Mouse (Mus musculus) 3134 (cell line): ENCODE measurements around the gene P4ha1.
"Not testable (repeated sequence)": the region's sequence is repeated elsewhere in the genome, so short reads cannot be mapped to it uniquely, and the experiment has no call there.

Experiments used
- DNase-seq: peaks from one replicate; pipeline ENCODE4 v3.0.0-alpha.2; 2011; ENCODE audit warnings: low spot score; ENCODE audit not compliant: insufficient read length; ENCODE audit errors: extremely low read depth

The P4ha1 gene

GRCm38 (mm10) chr10:59366746-59367145 lies 43.6 kb downstream of the P4ha1 start:
- DNase-seq: no peak

GRCm38 (mm10) chr10:59367206-59367605 lies 44.1 kb downstream of the P4ha1 start:
- no peak for DNase-seq

- DNase-seq: no peak
Observed at GRCm38 (mm10) chr10:59368729-59369128, 45.6 kb downstream of the P4ha1 start.

- DNase-seq: no peak
Observed at GRCm38 (mm10) chr10:59369426-59369825, 46.3 kb downstream of the P4ha1 start.

GRCm38 (mm10) chr10:59377906-59378305 lies 54.8 kb downstream of the P4ha1 start:
- no peak for DNase-seq

- no peak for DNase-seq
Observed at GRCm38 (mm10) chr10:59378728-59379127, 55.6 kb downstream of the P4ha1 start.

- no peak for DNase-seq
Observed at GRCm38 (mm10) chr10:59379927-59380326, 56.8 kb downstream of the P4ha1 start.

GRCm38 (mm10) chr10:59380411-59380821 lies 57.3 kb downstream of the P4ha1 start:
- no peak for DNase-seq

GRCm38 (mm10) chr10:59381563-59381962 lies 58.5 kb downstream of the P4ha1 start:
- not testable (repeated sequence) for DNase-seq

- DNase-seq: no peak
Observed at GRCm38 (mm10) chr10:59386951-59387350, 63.9 kb downstream of the P4ha1 start.

GRCm38 (mm10) chr10:59389652-59390051 lies 66.6 kb downstream of the P4ha1 start:
- no peak for DNase-seq

- DNase-seq: no peak
Observed at GRCm38 (mm10) chr10:59391907-59392306, 68.8 kb downstream of the P4ha1 start.

- DNase-seq: not testable (repeated sequence)
Observed at GRCm38 (mm10) chr10:59395461-59395860, 72.4 kb downstream of the P4ha1 start, which contains the start of gene Gm10273. Gene Gm10273, plus strand, starts transcription at chr10:59395632.

GRCm38 (mm10) chr10:59402899-59403792 lies 80.0 kb downstream of the P4ha1 start, which contains the start of gene Pla2g12b:
Gene Pla2g12b, plus strand, starts transcription at chr10:59403660.
- no peak for DNase-seq

GRCm38 (mm10) chr10:59403793-59404149 lies 80.7 kb downstream of the P4ha1 start:
- DNase-seq: no peak

GRCm38 (mm10) chr10:59408499-59408898 lies 85.4 kb downstream of the P4ha1 start:
- no peak for DNase-seq

GRCm38 (mm10) chr10:59410264-59410663 lies 87.2 kb downstream of the P4ha1 start:
- no peak for DNase-seq

GRCm38 (mm10) chr10:59413711-59414110 lies 90.6 kb downstream of the P4ha1 start:
- no peak for DNase-seq

- DNase-seq: no peak
Observed at GRCm38 (mm10) chr10:59416623-59417022, 93.5 kb downstream of the P4ha1 start.

- no peak for DNase-seq
Observed at GRCm38 (mm10) chr10:59419516-59419915, 96.4 kb downstream of the P4ha1 start.
